Mouse (Mus musculus) midbrain, postnatal 0 days (tissue): ENCODE results near the gene 0610010K14Rik. TPM values are rescaled to one million over a fixed set of nuclear protein-coding genes. Genes with fewer than 3 reads are reported as not detected.

Source experiments
- ATAC-seq: fragments of 200-750 bp; cut with Nextera tagmentation; 2 replicates; pipeline ENCODE4 v1.8.0; 2017; ENCODE audit warnings: moderate number of reproducible peaks, mild to moderate bottlenecking, moderate TSS enrichment, moderate library complexity; ENCODE audit not compliant: low FRiP score
- DNase-seq: peaks from one replicate; pipeline ENCODE4 v3.0.0-alpha.2; 2015; ENCODE audit warnings: low spot score
- H3K27ac ChIP-seq: fragments of 300-500 bp; sonication (generic); 2 replicates; pipeline ENCODE4 v1.5.1; 2014; ENCODE audit warnings: low read depth, mild to moderate bottlenecking, low read length, mixed read lengths
- H3K27me3 ChIP-seq: fragments of 300-500 bp; sonication (generic); 2 replicates; pipeline ENCODE4 v1.6.1; 2014; ENCODE audit warnings: low read length, control low read depth, mixed read lengths; ENCODE audit not compliant: insufficient read depth
- H3K36me3 ChIP-seq: fragments of 300-500 bp; sonication (generic); 2 replicates; pipeline ENCODE4 v1.6.1; 2014; ENCODE audit warnings: low read length, control low read depth, mixed read lengths; ENCODE audit not compliant: insufficient read depth
- H3K4me1 ChIP-seq: fragments of 300-500 bp; sonication (generic); 2 replicates; pipeline ENCODE4 v1.6.1; 2014; ENCODE audit warnings: mild to moderate bottlenecking, control low read depth, antibody characterized with exemption, low read length, mixed read lengths; ENCODE audit not compliant: insufficient read depth
- H3K4me2 ChIP-seq: fragments of 300-500 bp; sonication (generic); 2 replicates; pipeline ENCODE4 v1.6.1; 2014; ENCODE audit warnings: low read depth, mild to moderate bottlenecking, low read length, mixed read lengths; ENCODE audit not compliant: poor library complexity, severe bottlenecking
- H3K4me3 ChIP-seq: fragments of 300-500 bp; sonication (generic); 2 replicates; pipeline ENCODE4 v1.5.1; 2014; ENCODE audit warnings: low read depth, mild to moderate bottlenecking, low read length, moderate library complexity
- H3K9ac ChIP-seq: fragments of 300-500 bp; sonication (generic); replicated peaks from 2 replicates; pipeline ENCODE4 v1.6.1; 2014; ENCODE audit warnings: mild to moderate bottlenecking, low read length, moderate library complexity, mixed read lengths; ENCODE audit not compliant: poor library complexity, severe bottlenecking
- H3K9me3 ChIP-seq: fragments of 300-500 bp; sonication (generic); 2 replicates; pipeline ENCODE4 v1.6.1; 2016; ENCODE audit warnings: low read length, control low read depth
- CTCF ChIP-seq: IDR thresholded peaks from 2 replicates; pipeline ENCODE4 v1.5.1; 2016; ENCODE audit warnings: antibody characterized with exemption, mild to moderate bottlenecking
- WGBS: fragments of 180-500 bp; shearing (Covaris S2); extraction: QIAGEN DNeasy Blood & Tissue Kit; methylation state at CpG from one replicate; pipeline ENCODE4 v1.1.7; 2014; 5-methylcytosine and 5-hydroxymethylcytosine counted together
- polyA plus RNA-seq: library from polyadenylated mRNA; unstranded; fragments of >200 nt; fragmentation: Nextera tagmentation; extraction: Ambion mirVana; gene quantifications from 2 replicates; pipeline ENCODE4 v1.2.1, GENCODE M21; 2015
- total RNA-seq: library from RNA; depleted of rRNA; stranded (reverse); fragments of >200 nt; gene quantifications from 2 replicates; pipeline ENCODE4 v1.2.3, GENCODE M21; 2014; rRNA removed

The 0610010K14Rik gene
- total RNA-seq, result 43.0 and 76.9 TPM in 2 replicates
- polyA plus RNA-seq, result 138 and 154 TPM in 2 replicates

DNA sequence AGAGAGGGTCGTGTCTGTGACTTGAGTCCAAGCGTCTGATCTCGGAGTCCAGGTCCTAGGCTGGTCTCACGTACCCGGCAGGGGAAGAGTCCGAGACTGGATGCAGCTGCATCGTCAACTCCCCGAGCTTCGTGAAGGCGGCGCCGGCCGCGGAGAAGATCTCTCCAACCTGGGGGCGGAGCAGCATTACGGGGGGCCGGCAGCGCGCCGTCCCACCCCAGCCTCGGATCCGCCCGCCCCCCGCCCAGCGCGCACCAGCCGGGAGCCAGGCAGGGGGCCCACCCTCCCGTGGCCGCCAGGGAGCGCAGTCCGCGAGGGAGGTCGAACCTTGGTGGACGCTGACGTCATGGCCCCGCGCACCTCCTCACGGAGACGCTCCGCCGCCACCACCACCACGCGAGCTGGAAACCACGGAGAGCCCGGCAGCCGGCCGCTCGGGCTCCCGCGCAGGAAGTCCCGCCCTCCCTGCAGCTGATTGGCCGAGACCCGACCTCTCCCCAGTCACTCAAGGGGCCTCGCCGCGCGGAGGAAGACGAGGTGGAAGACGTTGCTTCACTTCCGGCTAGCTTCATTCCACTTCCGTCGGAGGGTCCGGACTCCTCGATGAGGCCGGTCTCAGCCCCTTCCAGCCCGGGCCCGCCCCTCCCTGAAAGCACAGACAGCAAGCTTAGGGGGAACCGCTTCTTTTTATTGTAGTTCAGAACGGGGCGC is at the start of gene 0610010K14Rik:
0610010K14Rik (minus strand) TSS at position 458 of the 711 bp plus-strand sequence.
- WGBS, result under 1% methylated on average over 55 of the region's 70 CpGs
- peak within 1 kb of the TSS; percentile 86 for H3K9ac ChIP-seq
- H3K4me2 ChIP-seq, result peak within 1 kb of the TSS; percentile 88
- no peaks in the 10 kb centered on the region for H3K9me3 ChIP-seq
- H3K27me3 ChIP-seq, result 0 out of 2 replicates have a peak, but pooled peaks cover under 1% of the 10 kb centered on the region
- peaks cover 9% of the 10 kb centered on the region; the same call in 1 of the 2 replicates for H3K4me1 ChIP-seq
- H3K27ac ChIP-seq, result peak within 1 kb of the TSS; percentile 92
- peak; percentile 97 for DNase-seq
- peak within 1 kb of the TSS; percentile 77 for H3K4me3 ChIP-seq
- TF ChIP-seq CTCF, result peak; percentile 71
- peaks cover 15% of the 10 kb centered on the region; the same call in 1 of the 2 replicates for H3K36me3 ChIP-seq
- ATAC-seq, result peak; percentile 94

DNA sequence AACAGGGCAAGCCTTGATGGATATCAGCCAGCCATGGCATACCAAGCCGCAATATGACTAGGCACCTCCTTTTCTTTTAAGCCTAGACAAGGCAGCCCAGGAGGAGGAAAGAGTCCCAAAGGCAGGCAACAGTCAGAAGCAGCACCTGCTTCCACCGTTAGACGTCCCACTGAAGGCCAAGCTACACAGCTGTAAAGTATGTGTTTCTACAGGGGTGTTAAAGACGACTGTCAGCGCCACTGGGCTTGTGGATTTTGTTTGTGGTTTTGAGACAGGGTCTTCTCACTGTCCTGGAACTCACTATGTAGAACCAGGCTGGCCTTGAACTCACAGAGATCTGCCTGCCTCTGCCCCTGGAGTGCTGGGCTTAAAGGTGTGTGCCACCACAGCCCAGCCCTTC is 48.0 kb upstream of the 0610010K14Rik start:
- H3K36me3 ChIP-seq, result no peaks in the 10 kb centered on the region
- H3K9ac ChIP-seq, result no peak overlapping the region
- H3K9me3 ChIP-seq, result no peaks in the 10 kb centered on the region
- no peak overlapping the region for H3K27ac ChIP-seq
- H3K4me3 ChIP-seq, result no peak overlapping the region
- no peak for DNase-seq
- no peak for TF ChIP-seq CTCF
- no peak for ATAC-seq
- no peaks in the 10 kb centered on the region for H3K27me3 ChIP-seq
- H3K4me1 ChIP-seq, result no peaks in the 10 kb centered on the region
- H3K4me2 ChIP-seq, result no peak overlapping the region
- WGBS, result 91% methylated on average over 5 of the region's 5 CpGs

DNA sequence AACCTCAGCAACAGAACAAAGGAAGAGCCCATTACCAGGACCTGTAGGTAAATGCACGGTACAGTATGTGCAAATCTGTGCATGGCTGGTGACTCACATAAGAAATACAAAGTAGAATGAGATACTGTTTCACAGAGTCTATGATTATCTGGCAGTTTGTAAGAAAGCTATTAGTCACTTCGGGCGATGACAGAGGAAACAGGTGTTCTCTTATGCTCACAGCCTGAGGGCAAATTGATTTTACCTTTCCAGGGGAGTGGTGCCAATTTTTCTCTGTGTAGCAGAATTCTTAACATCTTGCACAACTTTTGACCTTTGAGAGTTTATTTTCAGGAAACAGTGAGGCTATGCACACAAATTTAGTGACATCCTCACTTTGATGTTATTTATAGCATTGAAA is 47.0 kb upstream of the 0610010K14Rik start:
- H3K4me2 ChIP-seq, result no peak overlapping the region
- WGBS, result 85% methylated on average over 3 of the region's 3 CpGs
- H3K27me3 ChIP-seq, result no peaks in the 10 kb centered on the region
- H3K27ac ChIP-seq, result no peak overlapping the region
- ATAC-seq, result no peak
- TF ChIP-seq CTCF, result no peak
- no peaks in the 10 kb centered on the region for H3K9me3 ChIP-seq
- no peaks in the 10 kb centered on the region for H3K4me1 ChIP-seq
- H3K9ac ChIP-seq, result no peak overlapping the region
- H3K36me3 ChIP-seq, result no peaks in the 10 kb centered on the region
- H3K4me3 ChIP-seq, result no peak overlapping the region
- DNase-seq, result peak; percentile 20

DNA sequence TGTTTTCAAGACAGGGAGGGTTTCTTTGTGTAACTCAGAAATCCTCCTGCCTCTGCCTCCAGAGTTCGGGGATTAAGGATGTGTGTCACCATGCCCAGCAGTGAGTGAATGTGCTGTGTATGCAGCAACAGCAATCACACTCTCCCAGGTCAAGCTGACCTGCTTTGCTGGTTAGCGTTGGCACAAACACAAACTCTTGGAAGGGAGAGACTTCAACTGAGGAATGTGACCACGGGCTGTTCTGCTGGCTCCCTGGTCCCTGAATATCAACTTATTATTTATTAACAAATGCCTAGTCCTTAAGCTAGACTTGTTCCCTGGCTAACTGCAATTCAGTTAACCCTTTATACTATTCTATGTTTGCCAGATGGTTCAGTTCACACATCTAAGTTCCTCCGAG is 46.0 kb upstream of the 0610010K14Rik start:
- DNase-seq (no peak), ATAC-seq (no peak)
- Histone ChIP-seq H3K9ac (no peak overlapping the region), H3K9me3 (no peaks in the 10 kb centered on the region), H3K27ac (no peak overlapping the region), H3K4me1 (no peaks in the 10 kb centered on the region), H3K4me3 (no peak overlapping the region), H3K36me3 (no peaks in the 10 kb centered on the region), H3K4me2 (no peak overlapping the region), H3K27me3 (no peaks in the 10 kb centered on the region)
- no peak for TF ChIP-seq CTCF
- WGBS, result 83% methylated on average over 4 of the region's 4 CpGs

DNA sequence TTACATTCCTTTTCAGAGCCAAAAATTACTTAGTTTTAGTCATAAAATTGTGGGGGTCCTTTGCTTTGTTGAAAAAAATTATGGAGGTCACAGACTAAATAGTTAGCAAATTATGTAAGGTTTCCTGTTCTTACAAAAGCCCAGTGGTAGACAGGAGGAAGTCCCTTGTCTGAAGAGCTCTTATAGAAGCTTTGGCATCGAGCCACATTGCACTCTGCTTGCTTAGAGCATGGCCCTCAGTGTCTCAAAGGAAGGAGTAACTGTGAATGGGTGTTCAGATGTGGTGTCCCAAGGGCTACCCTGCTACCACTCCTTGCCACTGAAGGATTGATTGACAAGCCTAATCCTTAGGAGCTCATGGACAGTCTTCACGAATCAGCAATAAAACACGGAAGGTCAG is 42.7 kb upstream of the 0610010K14Rik start:
- H3K27ac ChIP-seq, result no peak overlapping the region
- H3K36me3 ChIP-seq, result no peaks in the 10 kb centered on the region
- DNase-seq (no peak), ATAC-seq (no peak)
- H3K4me2 ChIP-seq, result no peak overlapping the region
- no peaks in the 10 kb centered on the region for H3K9me3 ChIP-seq
- no peaks in the 10 kb centered on the region for H3K27me3 ChIP-seq
- no peak overlapping the region for H3K4me3 ChIP-seq
- TF ChIP-seq CTCF, result no peak
- 60% methylated on average over 3 of the region's 3 CpGs for WGBS
- H3K9ac ChIP-seq, result no peak overlapping the region
- H3K4me1 ChIP-seq, result no peaks in the 10 kb centered on the region

DNA sequence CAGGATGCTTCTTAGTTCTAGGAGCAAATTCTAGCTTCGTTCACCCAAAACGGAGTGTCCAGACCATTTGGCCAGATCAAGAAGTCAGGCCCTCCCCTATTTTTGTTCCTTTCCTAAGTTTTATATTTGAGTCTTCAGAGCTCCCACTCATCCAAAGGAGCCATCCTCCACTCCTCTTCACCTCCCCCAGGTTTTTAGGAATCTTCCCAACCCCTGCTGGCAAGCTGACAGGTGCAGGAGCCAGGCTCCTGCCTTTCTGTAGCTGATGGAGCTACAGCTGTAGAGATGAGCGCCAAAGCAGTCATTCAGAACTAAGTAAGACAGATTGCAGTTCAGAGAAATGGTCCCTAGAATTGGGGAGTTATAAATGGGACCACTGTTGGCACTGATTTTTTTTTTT is 41.2 kb upstream of the 0610010K14Rik start:
- H3K4me2 ChIP-seq, result no peak overlapping the region
- no peak overlapping the region for H3K9ac ChIP-seq
- H3K27me3 ChIP-seq, result no peaks in the 10 kb centered on the region
- DNase-seq (peak; percentile 36), ATAC-seq (no peak)
- no peaks in the 10 kb centered on the region for H3K4me1 ChIP-seq
- no peak for TF ChIP-seq CTCF
- no peak overlapping the region for H3K27ac ChIP-seq
- H3K9me3 ChIP-seq, result no peaks in the 10 kb centered on the region
- no peak overlapping the region for H3K4me3 ChIP-seq
- 89% methylated on average over 3 of the region's 3 CpGs for WGBS
- no peaks in the 10 kb centered on the region for H3K36me3 ChIP-seq
